Mouse (Mus musculus): Measurements from ENCODE around the gene Lrch1. TPM values are rescaled to one million over a fixed set of nuclear protein-coding genes. Genes with fewer than 3 reads are reported as not detected.

Lrch1 gene
- polyA plus RNA-seq, 1 experiment: 64.7 TPM

- H3K4me1 ChIP-seq (ENCODE audit: control insufficient read depth, insufficient read depth, low read length): no peaks in the 10 kb centered on the region
- no peak overlapping the region for H3K27ac ChIP-seq (ENCODE audit: insufficient read depth, low read depth, low read length)
- no peak overlapping the region for H3K4me3 ChIP-seq (ENCODE audit: insufficient read depth, low read depth, low read length)
- TF ChIP-seq CTCF (IDR thresholded peaks at IDR 0.05; ENCODE audit: insufficient read depth, low read depth, low read length) (no peak), POLR2A (IDR thresholded peaks at IDR 0.05; ENCODE audit: insufficient read depth, low read depth, low read length) (no peak)
- 13% methylated on average over 2 of the region's 2 CpGs for WGBS
Measured at GRCm38 (mm10) chr14:74956702-74957101, 9.0 kb upstream of the Lrch1 start.

GRCm38 (mm10) chr14:74956234-74956633 is 8.6 kb upstream of the Lrch1 start:
- TF ChIP-seq CTCF (IDR thresholded peaks at IDR 0.05; ENCODE audit: insufficient read depth, low read depth, low read length) (no peak), POLR2A (IDR thresholded peaks at IDR 0.05; ENCODE audit: insufficient read depth, low read depth, low read length) (no peak)
- Histone ChIP-seq H3K27ac (ENCODE audit: insufficient read depth, low read depth, low read length) (no peak overlapping the region), H3K4me3 (ENCODE audit: insufficient read depth, low read depth, low read length) (no peak overlapping the region), H3K4me1 (ENCODE audit: control insufficient read depth, insufficient read depth, low read length) (no peaks in the 10 kb centered on the region)
- WGBS: 63% methylated on average over 1 of the region's 1 CpGs

- peak; percentile 74 for TF ChIP-seq CTCF (IDR thresholded peaks at IDR 0.05; ENCODE audit: insufficient read depth, low read depth, low read length)
- TF ChIP-seq POLR2A (IDR thresholded peaks at IDR 0.05; ENCODE audit: insufficient read depth, low read depth, low read length): no peak
- H3K4me1 ChIP-seq (ENCODE audit: control insufficient read depth, insufficient read depth, low read length): peaks cover 7% of the 10 kb centered on the region
- no peak overlapping the region for H3K27ac ChIP-seq (ENCODE audit: insufficient read depth, low read depth, low read length)
- 0 out of 2 replicates have a peak overlapping the region, but pooled peaks have one; percentile 98 for H3K4me3 ChIP-seq (ENCODE audit: insufficient read depth, low read depth, low read length)
- 49% methylated on average over 14 of the region's 14 CpGs for WGBS
Measured at GRCm38 (mm10) chr14:74948426-74949240, 957 bp upstream of the Lrch1 start.

DNA sequence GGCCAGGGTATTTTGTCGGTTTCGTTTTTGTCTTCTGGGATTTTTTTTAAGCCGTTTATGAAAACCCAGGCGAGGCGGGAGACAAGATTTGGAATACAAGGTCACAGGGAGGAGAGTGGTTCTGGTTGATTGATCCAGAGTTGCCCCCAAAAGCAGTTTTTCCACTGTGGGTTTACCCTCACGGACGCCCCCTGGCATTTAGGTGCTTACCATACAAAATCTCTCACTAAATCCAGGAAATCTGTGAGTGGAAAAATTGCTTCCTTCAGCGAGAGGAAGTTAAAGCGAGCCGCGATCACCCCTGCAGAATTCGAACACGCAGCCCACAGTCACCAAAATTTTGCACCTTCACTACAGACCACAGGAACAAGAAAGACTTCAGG is 329 bp upstream of the Lrch1 start:
- 23% methylated on average over 13 of the region's 13 CpGs for WGBS
- no peak for TF ChIP-seq POLR2A (IDR thresholded peaks at IDR 0.05; ENCODE audit: insufficient read depth, low read depth, low read length)
- TF ChIP-seq CTCF (IDR thresholded peaks at IDR 0.05; ENCODE audit: insufficient read depth, low read depth, low read length): no peak
- Histone ChIP-seq H3K27ac (ENCODE audit: insufficient read depth, low read depth, low read length) (peak overlapping the region; percentile 96), H3K4me3 (ENCODE audit: insufficient read depth, low read depth, low read length) (peak overlapping the region; percentile 98), H3K4me1 (ENCODE audit: control insufficient read depth, insufficient read depth, low read length) (peaks cover 8% of the 10 kb centered on the region)

- peak overlapping the region; percentile 96 for H3K27ac ChIP-seq (ENCODE audit: insufficient read depth, low read depth, low read length)
- TF ChIP-seq CTCF (IDR thresholded peaks at IDR 0.05; ENCODE audit: insufficient read depth, low read depth, low read length) (no peak), POLR2A (IDR thresholded peaks at IDR 0.05; ENCODE audit: insufficient read depth, low read depth, low read length) (no peak)
- peak overlapping the region; percentile 98 for H3K4me3 ChIP-seq (ENCODE audit: insufficient read depth, low read depth, low read length)
- WGBS: 0% methylated on average over 56 of the region's 56 CpGs
- peaks cover 13% of the 10 kb centered on the region for H3K4me1 ChIP-seq (ENCODE audit: control insufficient read depth, insufficient read depth, low read length)
Measured at GRCm38 (mm10) chr14:74946751-74947375, 813 bp downstream of the Lrch1 start.

- TF ChIP-seq POLR2A (IDR thresholded peaks at IDR 0.05; ENCODE audit: insufficient read depth, low read depth, low read length) (no peak), CTCF (IDR thresholded peaks at IDR 0.05; ENCODE audit: insufficient read depth, low read depth, low read length) (no peak)
- peaks cover 13% of the 10 kb centered on the region for H3K4me1 ChIP-seq (ENCODE audit: control insufficient read depth, insufficient read depth, low read length)
- WGBS: 4% methylated on average over 13 of the region's 13 CpGs
- no peak overlapping the region; the same call in 1 of the 2 replicates for H3K27ac ChIP-seq (ENCODE audit: insufficient read depth, low read depth, low read length)
- H3K4me3 ChIP-seq (ENCODE audit: insufficient read depth, low read depth, low read length): peak overlapping the region; percentile 98
Measured at GRCm38 (mm10) chr14:74946321-74946750, 1.3 kb downstream of the Lrch1 start.

DNA sequence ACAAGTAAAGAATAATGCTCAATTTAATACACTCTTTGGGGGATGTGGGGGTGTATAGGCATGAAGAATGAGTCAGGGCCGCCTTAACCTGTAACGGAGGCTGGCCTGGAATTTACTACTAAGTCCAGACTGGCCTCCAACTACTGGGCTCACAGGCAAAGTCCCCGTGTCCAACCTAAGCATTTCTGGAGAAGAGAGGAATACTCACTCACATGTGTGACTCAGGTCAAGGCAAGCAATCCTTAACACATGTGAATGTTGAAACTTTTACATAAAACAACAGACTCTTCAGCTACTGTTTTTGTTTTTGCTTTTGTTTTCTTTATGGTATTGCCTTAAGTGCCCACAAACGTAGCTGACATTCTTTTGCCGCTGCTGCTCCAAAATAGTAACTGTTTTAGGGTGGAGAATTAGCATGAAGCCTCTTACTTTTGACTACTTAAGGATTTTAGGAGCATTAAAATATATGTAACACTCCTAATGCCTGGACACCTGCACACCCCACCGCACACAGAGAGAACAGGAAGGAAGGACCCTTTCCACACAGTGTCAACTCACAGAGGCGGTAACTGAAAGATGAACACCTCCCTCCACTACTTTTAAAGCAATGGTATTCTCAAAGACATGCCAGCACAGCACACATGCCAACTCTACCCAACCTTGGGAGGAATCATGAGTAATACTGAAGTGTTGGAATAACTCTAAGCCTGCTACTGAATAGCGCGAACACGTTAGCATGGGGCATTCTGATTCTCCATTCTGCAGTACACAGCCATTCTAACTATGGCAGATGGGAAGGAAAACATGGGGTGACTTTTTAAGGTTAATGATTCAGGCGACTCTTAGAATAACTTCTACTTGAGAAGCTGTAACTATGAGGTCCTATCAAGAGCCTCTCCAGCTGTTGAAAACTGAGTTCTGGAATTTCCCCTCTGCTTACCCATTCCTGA is 2.1 kb downstream of the Lrch1 start:
- H3K27ac ChIP-seq (ENCODE audit: insufficient read depth, low read depth, low read length): no peak overlapping the region
- TF ChIP-seq CTCF (IDR thresholded peaks at IDR 0.05; ENCODE audit: insufficient read depth, low read depth, low read length) (no peak), POLR2A (IDR thresholded peaks at IDR 0.05; ENCODE audit: insufficient read depth, low read depth, low read length) (no peak)
- no peak overlapping the region for H3K4me3 ChIP-seq (ENCODE audit: insufficient read depth, low read depth, low read length)
- WGBS: 51% methylated on average over 11 of the region's 11 CpGs
- peaks cover 13% of the 10 kb centered on the region for H3K4me1 ChIP-seq (ENCODE audit: control insufficient read depth, insufficient read depth, low read length)

- WGBS: 90% methylated on average over 7 of the region's 7 CpGs
- TF ChIP-seq POLR2A (IDR thresholded peaks at IDR 0.05; ENCODE audit: insufficient read depth, low read depth, low read length) (no peak), CTCF (IDR thresholded peaks at IDR 0.05; ENCODE audit: insufficient read depth, low read depth, low read length) (no peak)
- peaks cover 13% of the 10 kb centered on the region for H3K4me1 ChIP-seq (ENCODE audit: control insufficient read depth, insufficient read depth, low read length)
- H3K4me3 ChIP-seq (ENCODE audit: insufficient read depth, low read depth, low read length): no peak overlapping the region
- no peak overlapping the region for H3K27ac ChIP-seq (ENCODE audit: insufficient read depth, low read depth, low read length)
Measured at GRCm38 (mm10) chr14:74944128-74944755, 3.4 kb downstream of the Lrch1 start.
